In the genomic region with DNA sequence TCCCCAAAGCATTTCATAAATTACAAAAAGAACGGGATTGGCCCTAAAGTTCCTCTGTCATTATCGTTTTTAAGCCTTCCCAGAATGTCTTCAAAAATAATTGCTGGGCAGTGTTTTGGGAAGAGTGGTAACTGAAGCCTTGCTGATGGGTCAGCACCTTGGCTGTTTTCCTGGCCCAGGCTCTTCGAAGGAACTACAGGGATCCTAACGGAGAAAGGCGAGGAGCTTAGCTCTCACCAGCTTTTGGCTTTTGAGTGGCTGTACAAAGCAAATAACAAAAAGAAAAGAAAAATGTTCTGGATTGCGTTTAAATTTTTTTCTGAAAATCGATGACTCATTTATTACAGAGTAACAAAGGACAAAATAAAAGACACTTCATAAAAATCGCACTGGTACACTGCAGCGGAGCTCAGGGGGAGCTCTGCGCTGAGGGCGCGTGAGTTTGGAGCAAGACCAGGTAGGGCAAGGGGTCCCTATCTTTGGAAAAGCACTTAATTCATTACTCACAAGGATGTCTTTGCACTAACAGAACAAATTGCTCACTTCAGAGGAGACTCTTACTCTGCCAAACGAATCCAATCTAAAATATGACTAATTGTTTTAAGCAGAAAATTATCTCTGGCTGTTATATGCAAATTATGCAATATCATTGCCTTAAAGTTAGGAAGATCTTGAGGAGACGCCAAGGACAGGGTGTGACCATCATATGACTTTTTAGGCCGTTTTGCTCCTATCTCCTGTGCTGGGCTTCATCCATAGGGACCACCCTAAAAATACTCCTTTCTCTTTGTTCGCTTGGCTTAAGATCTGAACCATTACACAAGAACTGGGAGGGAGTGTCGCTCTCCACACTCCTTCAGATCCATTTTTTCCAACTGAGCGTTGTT, we compare ENCODE assay signal across 14 mouse cellular contexts. TPM values are rescaled to one million over a fixed set of nuclear protein-coding genes. Genes with fewer than 3 reads are reported as not detected.
A peak's percentile ranks its signal among the peaks of the same experiment; 100 is the strongest.
DNase-seq lines count a peak whose midpoint lies in the region; ATAC-seq lines count a peak whose summit lies in the region.
"Had no signal": no experiment of that assay in that cellular context is flagged by ENCODE, and none has a peak within 500 bp of the region (broad histone marks: within the 10 kb centered on the region; RNA-seq: fewer than 3 reads in every experiment).

No protein-coding gene starts in this region.

- no peak for ATAC-seq in heart, embryonic 11.5 days (replicated peaks; ENCODE audit: insufficient number of reproducible peaks, low FRiP score, low TSS enrichment)
- ATAC-seq: activated CD4-positive, CD25-positive, alpha-beta regulatory T cell, adult 4 months; CD4-positive, CD25-positive, alpha-beta regulatory T cell, adult 4 months; forebrain, embryonic 16.5 days; midbrain, embryonic 13.5 days had no signal

- no peaks in the 10 kb centered on the region for H3K36me3 ChIP-seq in heart, embryonic 11.5 days (ENCODE audit: control insufficient read depth, insufficient read depth, low read length)
- H3K36me3 ChIP-seq in embryonic facial prominence, embryonic 10.5 days (replicated peaks) = no peaks in the 10 kb centered on the region
- H3K36me3 ChIP-seq: midbrain, embryonic 13.5 days had no signal

- no peak overlapping the region for H3K9ac ChIP-seq in heart, embryonic 11.5 days (ENCODE audit: low read depth, low read length)
- H3K9ac ChIP-seq: liver, embryonic 14.5 days; midbrain, embryonic 13.5 days had no signal

- DNase-seq in heart, adult 8-10 months (ENCODE audit: low spot score) = peak; percentile 40
- DNase-seq in urinary bladder, postnatal 14 days (ENCODE audit: low spot score) = peak; percentile 46
- DNase-seq in urinary bladder, postnatal 10 days (ENCODE audit: low spot score) = no peak
- DNase-seq in heart, postnatal 25 days (ENCODE audit: low spot score) = peak; percentile 20
- no peak for DNase-seq in right cerebral cortex, adult 2 months (ENCODE audit: low spot score in 2 of 2)
- no peak for DNase-seq in embryonic facial prominence, embryonic 10.5 days (ENCODE audit: low spot score)
- DNase-seq: cerebellum, adult 2 months; embryo, embryonic 11 days had no signal

- no peak overlapping the region for H3K27ac ChIP-seq in heart, embryonic 11.5 days (ENCODE audit: low read depth, low read length)
- no peak overlapping the region for H3K27ac ChIP-seq in embryonic facial prominence, embryonic 10.5 days (replicated peaks)
- H3K27ac ChIP-seq: liver, embryonic 14.5 days; midbrain, embryonic 13.5 days had no signal

- no peak overlapping the region for H3K4me3 ChIP-seq in heart, embryonic 11.5 days (ENCODE audit: low read depth, low read length)
- H3K4me3 ChIP-seq in embryonic facial prominence, embryonic 10.5 days = no peak overlapping the region
- H3K4me3 ChIP-seq: midbrain, embryonic 13.5 days had no signal

- 78% methylated on average over 18 of the region's 18 CpGs for WGBS in heart, embryonic 11.5 days (ENCODE audit: insufficient replicate concordance)
- 86% methylated on average over 18 of the region's 18 CpGs for WGBS in embryonic facial prominence, embryonic 10.5 days

- H3K4me1 ChIP-seq in heart, embryonic 11.5 days (ENCODE audit: control insufficient read depth, insufficient read depth, low read length) = peaks cover 11% of the 10 kb centered on the region
- H3K4me1 ChIP-seq in embryonic facial prominence, embryonic 10.5 days = peaks cover 15% of the 10 kb centered on the region

- intact Hi-C loops in heart, postnatal 25 days (cut with DNase I) = loop anchor here (5.0 kb wide), 1 partner anchor 35 kb away; a partner anchor contains a TSS

- H3K27me3 ChIP-seq in heart, embryonic 11.5 days (ENCODE audit: control insufficient read depth, insufficient read depth, low read length) = no peaks in the 10 kb centered on the region
- H3K27me3 ChIP-seq in embryonic facial prominence, embryonic 10.5 days (replicated peaks; ENCODE audit: low read depth, poor library complexity, severe bottlenecking) = no peaks in the 10 kb centered on the region
- H3K27me3 ChIP-seq: midbrain, embryonic 13.5 days had no signal

- no peaks in the 10 kb centered on the region for H3K9me3 ChIP-seq in heart, embryonic 11.5 days (replicated peaks; ENCODE audit: control insufficient read depth, low read length)
- no peaks in the 10 kb centered on the region for H3K9me3 ChIP-seq in embryonic facial prominence, embryonic 10.5 days
- H3K9me3 ChIP-seq: midbrain, embryonic 13.5 days had no signal

- H3K4me2 ChIP-seq in heart, embryonic 11.5 days = no peak overlapping the region
- H3K4me2 ChIP-seq: midbrain, embryonic 13.5 days had no signal

RNA-seq across cellular contexts. Expression of a gene that starts 32.6 kb away (rescaled TPM):
- 10 to 100 TPM; 35.7 to 51.4 (median 39.9) TPM for total RNA-seq in heart, adult 8-10 months (2022)
- polyA plus RNA-seq in heart, embryonic 11.5 days (2014; fragmentation: Nextera tagmentation; extraction: Ambion mirVana) = 133 and 152 TPM in 2 replicates
- 10 to 100 TPM; 50.2 to 53.3 TPM for total RNA-seq in heart, postnatal 25 days (2021)
- 61.7 and 67.2 TPM in 2 replicates for polyA plus RNA-seq in embryonic facial prominence, embryonic 10.5 days (2016; fragmentation: Nextera tagmentation; extraction: Ambion mirVana)

Comparison
In these comparisons a context has a peak if more than half of its experiments do, and no peak if none do; other contexts are left out.
1. DNase-seq: peak in heart, adult 8-10 months (single experiment), urinary bladder, postnatal 14 days (single experiment) and heart, postnatal 25 days (single experiment); none in urinary bladder, postnatal 10 days (single experiment), right cerebral cortex, adult 2 months (0 of 2) and embryonic facial prominence, embryonic 10.5 days (single experiment).